Mouse (Mus musculus): ENCODE measurements at regions not wholly inside any gene's neighbourhood (a gene's known extent, or its start where the extent isn't known, plus 50 kb on each side); places are given as distances from the start of the nearest gene placed in this dataset.
A peak's percentile ranks its signal among the peaks of the same experiment; 100 is the strongest.
"Not testable (repeated sequence)": the region's sequence is repeated elsewhere in the genome, so short reads cannot be mapped to it uniquely, and the experiment has no call there.

DNA sequence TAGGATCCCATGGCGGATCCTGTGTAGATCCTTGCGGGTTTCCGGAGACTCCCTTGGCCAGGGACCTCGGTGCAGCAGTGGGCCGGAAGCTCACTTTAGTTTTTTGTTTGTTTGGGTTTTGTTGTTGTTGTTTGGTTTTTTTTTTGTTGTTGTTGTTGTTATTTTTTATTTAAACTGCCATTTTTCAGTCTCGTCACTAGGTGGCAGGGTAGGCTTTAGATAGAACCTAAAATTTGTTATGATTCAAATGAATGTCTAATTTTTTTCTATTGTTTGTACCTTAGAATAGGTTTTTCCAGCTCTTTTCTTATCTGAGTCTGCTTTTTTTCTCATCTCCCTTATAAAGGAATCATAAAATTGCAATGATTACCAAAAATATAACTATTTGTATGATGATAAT lies 834.4 kb upstream of the Tacstd2 start:
- ATAC-seq, result no peak

DNA sequence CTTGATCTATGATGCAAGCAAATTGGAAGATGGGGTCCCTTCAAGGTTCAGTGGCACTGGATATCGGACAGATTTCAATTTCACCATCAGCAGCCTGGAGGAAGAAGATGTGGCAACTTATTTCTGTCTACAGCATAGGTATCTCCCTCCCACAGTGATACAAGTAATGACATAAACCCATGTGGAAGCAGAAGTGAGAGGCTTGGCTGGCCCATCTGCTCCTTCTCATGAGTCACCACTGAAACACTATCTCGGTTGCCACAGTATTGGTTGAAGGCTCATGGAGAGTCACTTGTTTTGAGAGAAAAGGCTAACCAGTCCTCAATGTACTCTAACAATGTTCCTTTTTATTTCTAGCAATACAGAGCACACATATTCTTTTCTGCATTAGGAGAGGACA lies 804.2 kb upstream of the Tacstd2 start:
- ATAC-seq, result no peak

DNA sequence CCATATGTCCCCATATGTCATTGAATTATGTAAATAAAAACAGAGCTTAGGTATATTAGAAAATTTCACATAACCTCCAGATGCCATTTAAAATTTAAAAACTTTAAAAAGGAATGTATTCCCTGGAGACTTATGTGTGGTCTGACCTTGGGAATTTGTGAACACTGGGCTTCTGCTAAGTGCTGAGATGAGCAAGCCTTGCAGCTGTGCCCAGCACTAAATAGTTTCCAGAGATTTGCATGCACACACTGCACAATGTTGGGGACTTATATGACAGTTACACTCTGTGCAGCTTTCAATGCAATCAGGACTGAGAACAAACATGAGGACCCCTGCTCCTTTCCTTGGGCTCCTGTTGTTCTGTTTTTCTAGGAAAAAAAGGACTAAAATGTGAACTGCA lies 803.6 kb upstream of the Tacstd2 start:
- ATAC-seq, result not testable (repeated sequence)

DNA sequence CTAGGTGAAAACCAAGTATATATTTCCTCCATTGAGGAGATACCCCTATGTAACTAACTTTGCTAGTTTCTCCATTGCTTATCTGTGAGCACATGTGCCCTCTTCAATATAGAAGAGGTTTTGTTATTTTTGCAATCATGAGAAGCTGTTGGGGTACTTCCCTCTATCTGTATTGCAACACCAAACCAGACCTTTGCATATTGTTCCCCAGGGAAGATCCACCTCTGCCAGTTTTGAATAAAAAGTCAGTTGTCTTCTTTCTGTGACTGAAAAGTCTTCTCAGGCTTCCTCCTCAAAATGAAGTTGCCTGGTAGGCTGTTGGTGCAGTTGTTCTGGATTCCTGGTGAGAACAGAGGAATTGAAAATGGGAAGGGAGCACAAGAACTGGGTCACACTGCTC lies 775.8 kb upstream of the Tacstd2 start:
- ATAC-seq, result no peak

DNA sequence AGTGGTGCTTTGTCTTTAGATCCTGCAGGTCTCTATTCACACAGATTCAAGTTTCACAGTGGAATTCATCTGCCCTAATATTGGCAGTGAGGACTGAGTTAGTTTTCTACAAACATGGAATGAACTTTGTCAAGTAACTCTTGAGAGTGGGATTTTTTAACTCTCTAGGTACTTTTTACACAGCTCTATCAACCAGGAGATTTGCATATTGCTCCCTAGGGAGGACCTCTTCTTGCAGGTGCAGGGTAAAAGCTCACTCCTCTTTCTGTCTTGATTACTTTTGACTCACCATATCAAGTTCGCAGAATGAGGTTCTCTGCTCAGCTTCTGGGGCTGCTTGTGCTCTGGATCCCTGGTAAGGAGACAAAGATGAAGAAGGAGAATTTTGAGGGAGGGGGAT lies 766.5 kb upstream of the Tacstd2 start:
- no peak for ATAC-seq

GRCm38 (mm10) chr6:68256725-68257124 lies 721.1 kb upstream of the Tacstd2 start:
- ATAC-seq, result no peak

DNA sequence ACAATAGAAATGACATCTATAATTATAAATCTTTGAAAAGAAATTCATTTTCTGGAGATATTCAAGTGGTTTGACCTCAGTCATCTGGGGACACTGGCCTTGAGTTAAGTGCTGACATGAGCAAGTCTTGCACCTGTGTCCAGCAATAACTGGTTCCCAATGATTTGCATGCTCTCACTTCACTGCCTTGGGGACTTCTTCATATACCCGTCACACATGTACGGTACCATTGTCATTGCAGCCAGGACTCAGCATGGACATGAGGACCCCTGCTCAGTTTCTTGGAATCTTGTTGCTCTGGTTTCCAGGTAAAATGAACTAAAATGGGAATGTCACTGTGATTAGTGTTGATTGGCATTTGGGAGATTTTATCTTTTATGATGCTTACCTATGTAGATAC lies 720.6 kb upstream of the Tacstd2 start:
- no peak for ATAC-seq

DNA sequence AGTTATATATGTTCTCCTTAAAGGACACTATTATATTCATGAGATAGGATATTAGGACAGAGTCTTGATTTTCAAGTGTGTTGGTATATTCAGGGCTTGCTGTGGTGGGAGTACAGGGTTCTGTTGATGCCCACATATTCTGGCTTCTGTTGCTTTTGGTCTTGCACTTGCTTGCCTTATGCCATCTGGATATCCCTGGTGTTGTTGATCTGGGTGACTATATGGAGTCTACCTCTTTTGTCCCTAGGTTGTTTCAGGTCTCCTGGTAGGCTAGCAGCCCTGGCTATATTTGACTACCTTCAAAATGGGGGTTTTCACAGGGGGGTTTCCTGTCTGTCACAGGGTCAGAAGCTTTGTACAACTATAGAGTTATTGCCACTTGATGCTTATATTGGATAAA lies 717.1 kb upstream of the Tacstd2 start:
- ATAC-seq, result peak; percentile 10

DNA sequence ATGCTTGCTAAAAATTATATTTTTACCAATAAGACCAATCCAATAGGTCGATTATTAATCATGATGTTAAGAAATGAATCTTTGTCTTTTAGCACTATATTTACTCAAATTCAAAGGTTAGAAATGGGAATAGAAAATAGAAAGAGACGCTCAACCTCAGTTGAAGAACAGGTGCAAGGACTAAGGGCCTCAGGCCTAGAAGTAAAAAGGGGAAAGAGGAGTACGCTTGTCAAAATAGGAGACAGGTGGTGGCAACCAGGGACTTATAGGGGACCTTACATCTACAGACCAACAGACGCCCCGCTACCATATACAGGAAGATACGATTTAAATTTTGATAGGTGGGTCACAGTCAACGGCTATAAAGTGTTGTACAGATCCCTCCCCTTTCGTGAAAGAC lies 715.7 kb upstream of the Tacstd2 start:
- not testable (repeated sequence) for ATAC-seq

DNA sequence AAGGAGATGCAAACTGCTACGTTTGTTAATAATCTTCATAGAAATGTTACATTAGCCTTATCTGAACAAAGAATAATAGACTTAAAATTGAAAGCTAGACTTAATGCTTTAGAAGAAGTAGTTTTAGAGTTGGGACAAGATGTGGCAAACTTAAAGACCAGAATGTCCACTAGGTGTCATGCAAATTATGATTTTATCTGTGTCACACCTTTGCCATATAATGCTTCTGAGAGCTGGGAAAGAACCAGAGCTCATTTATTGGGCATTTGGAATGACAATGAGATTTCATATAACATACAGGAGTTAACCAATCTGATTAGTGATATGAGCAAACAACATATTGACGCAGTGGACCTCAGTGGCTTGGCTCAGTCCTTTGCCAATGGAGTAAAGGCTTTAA lies 714.8 kb upstream of the Tacstd2 start:
- peak; percentile 26 for ATAC-seq

GRCm38 (mm10) chr6:68249259-68249658 lies 713.7 kb upstream of the Tacstd2 start:
- not testable (repeated sequence) for ATAC-seq

DNA sequence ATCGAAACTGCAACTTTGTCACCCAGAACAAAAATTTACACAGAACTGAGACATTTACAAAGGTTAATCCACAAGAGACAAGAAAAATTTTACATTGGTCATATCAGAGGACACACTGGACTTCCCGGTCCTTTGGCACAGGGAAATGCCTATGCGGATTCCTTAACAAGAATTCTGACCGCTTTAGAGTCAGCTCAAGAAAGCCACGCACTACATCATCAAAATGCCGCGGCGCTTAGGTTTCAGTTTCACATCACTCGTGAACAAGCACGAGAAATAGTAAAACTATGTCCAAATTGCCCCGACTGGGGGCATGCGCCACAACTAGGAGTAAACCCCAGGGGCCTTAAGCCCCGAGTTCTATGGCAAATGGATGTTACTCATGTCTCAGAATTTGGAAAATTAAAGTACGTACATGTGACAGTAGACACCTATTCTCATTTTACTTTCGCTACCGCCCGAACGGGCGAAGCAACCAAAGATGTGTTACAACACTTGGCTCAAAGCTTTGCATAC lies 712.5 kb upstream of the Tacstd2 start:
- ATAC-seq, result not testable (repeated sequence)

- ATAC-seq, result not testable (repeated sequence)
Observed at GRCm38 (mm10) chr6:68242749-68243148, 707.2 kb upstream of the Tacstd2 start.

GRCm38 (mm10) chr6:68219685-68220084 lies 684.1 kb upstream of the Tacstd2 start:
- no peak for ATAC-seq

DNA sequence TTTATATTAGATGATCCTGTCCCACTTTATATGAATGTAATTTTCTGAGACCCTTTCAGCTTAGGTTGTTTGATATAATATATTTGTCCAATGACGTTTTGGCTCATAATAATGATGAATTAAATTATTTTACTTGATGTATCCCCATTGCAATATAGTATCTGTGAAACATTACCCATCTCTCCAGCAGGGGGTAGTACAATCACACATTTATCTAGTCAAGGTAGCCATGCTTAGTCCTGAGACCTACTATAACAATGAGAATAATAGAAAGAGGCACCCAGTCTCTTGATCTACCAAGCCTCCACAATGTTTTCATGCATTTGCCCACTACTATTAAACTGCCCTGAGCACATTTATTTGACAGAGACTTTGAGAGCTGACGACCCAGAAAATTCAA lies 665.9 kb upstream of the Tacstd2 start:
- peak; percentile 68 for ATAC-seq

GRCm38 (mm10) chr6:68198031-68198430 lies 662.4 kb upstream of the Tacstd2 start:
- no peak for ATAC-seq

GRCm38 (mm10) chr6:68164792-68165191 lies 629.2 kb upstream of the Tacstd2 start:
- no peak for ATAC-seq

- ATAC-seq, result not testable (repeated sequence)
Observed at GRCm38 (mm10) chr6:68164111-68164510, 628.5 kb upstream of the Tacstd2 start.

- no peak for ATAC-seq
Observed at GRCm38 (mm10) chr6:68151569-68151968, 616.0 kb upstream of the Tacstd2 start.

DNA sequence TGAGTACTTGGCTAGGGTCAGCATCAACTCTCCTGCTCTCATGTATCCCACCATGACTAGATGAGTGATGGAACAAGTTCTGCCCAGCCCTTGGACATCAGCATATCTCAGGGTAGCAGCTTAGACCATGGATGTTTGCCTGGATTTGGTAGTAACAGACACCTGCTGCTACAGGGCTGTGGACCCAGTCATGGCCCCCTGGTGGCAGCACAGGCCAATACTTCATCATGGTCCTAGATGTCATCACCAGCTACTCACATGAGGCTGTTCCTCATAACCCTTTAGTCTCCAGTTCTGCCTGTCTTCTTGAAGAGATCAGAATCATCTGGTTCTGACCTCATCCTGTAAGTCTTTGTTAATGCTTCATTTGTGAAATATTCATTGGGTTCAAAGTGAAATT lies 566.9 kb upstream of the Tacstd2 start:
- no peak for ATAC-seq
